Mouse (Mus musculus) kidney, postnatal 4 days (tissue): Measurements from ENCODE around the gene Pou6f1.
"Not testable (repeated sequence)": the region's sequence is repeated elsewhere in the genome, so short reads cannot be mapped to it uniquely, and the experiment has no call there.

Experiments
- DNase-seq, 2 experiments: peaks; one replicate each; pipeline ENCODE4 v3.0.0; 2021; ENCODE audit warnings: mixed read lengths in 2 of 2

The Pou6f1 gene

DNA sequence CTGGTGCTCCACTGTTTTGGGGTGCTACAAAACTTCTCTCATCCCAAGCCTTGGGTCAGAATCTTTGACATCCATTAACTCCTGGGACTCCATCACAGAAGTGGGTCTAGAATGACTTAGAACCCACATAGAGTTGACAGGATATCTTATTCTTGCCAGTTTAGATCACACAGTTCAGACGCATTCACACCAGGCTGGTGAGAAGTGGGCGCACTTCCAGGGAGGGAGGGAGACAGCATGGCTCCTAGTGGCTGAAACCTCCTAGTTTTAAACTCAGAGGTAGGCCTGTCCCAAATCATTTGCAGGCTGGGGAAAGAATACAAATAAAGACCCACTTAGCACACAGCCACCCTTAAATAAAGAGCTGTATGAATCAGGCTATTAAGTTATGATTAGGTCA lies 25.4 kb downstream of the Pou6f1 start:
- no peak for DNase-seq

DNA sequence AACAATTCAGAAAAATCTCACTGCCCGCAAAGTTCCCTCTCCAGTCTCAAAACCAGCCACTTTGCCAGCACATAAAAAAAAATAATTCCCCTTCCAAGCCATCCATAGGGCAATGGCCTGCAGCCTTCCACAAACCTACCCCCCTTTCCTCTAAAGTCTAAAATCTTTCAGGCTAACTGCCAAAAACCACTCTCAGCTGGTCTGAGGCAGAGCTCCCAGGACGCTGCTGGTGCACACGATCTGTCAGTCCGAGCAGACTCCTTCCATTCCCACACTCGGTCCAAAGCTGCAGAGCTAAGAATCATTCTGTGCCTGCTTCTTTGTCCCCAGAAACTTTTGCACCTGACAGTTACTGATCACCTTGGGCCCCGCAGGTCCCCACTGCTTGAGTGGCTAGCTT lies 25.8 kb downstream of the Pou6f1 start:
- DNase-seq, result peak; percentile 33 to 55

DNA sequence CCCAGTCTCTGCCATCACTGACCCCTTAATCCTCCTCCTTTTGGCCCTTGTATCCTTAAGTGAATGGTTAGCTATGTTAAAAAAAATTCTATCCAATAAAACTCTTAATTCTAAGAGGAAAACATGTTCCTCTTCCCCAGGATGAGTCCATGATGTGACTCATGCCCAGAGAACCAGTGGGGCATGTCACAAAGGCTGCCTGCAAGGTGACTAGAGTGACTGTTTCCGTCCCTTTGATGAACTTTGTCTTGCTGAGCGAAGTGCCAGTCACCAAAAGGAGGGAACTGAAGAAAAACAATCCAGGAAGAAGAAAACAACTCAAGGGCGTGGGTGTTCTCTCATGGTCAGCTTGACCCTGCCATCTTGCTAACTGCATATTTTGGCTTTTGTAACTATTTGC lies 30.5 kb downstream of the Pou6f1 start:
- no peak for DNase-seq

DNA sequence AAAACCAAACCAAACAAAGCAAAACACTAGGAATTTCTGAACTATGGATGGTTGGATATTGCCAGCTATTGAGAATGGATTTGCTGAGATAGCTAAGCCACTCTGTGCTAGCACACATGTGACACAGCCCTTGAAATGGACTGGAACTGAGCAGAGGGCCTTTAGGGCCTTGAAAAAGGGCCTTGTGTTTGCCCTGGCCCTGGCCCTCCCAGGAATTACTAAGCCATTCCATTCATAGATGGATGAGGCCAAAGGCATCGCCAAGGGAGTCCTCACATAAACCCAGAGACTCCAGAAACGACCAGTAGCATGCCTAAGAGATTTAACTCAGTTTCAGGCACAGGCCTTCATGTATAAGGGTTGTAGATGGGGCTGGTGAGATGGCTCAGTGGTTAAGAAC lies 33.3 kb downstream of the Pou6f1 start:
- no peak for DNase-seq

DNA sequence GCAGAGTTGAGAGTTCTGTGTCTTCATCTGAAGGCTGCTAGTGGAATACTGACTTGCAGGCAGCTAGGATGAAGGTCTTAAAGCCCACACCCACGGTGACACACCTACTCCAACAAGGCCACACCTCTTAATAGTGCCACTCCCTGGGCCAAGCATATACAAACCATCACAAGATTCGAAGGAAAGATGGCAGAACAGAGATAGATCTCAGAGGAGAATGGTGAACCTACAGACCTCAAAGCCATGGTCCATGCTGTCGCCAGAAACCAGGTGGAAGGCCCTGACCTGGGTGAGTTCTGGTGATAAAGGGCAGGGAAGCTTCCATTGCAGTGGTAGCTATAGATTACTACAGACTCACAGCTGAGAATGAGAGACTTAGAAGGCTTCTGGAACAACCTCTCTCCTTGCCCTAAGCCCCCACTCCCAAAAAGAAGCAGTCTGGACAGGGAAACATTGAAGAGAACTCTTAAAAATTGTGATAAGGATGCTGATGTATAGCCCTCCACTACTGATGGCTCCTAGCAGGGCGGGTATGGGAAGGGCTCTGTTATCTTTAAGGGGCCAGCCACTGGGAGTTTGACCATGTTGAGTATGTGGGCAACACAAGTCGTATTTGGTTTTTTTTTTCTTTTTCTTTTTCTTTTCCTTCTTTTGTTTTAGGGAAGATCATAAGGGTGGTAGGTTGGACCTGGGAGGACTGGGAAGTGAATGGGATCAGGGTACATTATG lies 41.9 kb downstream of the Pou6f1 start:
- DNase-seq, result no peak

DNA sequence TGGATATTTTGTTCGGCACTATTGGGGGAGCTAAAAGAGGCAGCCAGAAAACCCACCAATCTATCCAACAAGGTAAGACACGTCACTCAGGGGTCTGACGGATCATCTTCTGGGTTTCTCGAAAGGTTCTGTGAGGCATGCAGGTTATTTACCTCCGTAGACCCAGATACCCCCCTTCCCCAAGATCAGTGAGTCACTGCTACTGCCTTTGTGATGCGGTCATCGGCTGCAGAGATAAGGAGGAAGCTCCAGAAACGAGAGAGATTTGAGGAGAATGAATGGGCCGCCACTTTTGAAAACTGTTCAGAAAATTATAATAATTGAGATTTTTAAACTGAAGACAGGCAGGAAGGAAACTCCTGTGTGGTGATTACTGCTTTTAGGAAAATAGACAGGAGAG lies 43.4 kb downstream of the Pou6f1 start:
- no peak for DNase-seq

DNA sequence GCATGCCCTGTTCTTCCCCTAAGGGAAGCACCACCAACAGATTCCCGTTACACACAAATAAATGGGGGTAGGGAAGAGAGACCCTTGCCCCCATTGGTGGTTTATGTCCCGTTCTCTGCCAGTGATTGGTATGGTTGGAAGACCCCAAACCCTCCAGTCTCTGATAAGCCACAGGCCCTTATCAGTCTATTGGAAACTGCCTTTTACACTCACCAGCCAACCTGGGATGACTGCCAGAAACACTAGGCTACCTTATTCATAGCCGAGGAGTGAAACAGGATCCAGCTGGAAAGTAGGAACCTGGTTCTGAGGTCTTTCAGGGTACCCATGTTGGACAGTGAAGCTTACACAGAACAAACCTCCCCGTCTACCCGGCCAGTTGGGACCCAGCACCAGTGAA lies 43.8 kb downstream of the Pou6f1 start:
- no peak for DNase-seq

DNA sequence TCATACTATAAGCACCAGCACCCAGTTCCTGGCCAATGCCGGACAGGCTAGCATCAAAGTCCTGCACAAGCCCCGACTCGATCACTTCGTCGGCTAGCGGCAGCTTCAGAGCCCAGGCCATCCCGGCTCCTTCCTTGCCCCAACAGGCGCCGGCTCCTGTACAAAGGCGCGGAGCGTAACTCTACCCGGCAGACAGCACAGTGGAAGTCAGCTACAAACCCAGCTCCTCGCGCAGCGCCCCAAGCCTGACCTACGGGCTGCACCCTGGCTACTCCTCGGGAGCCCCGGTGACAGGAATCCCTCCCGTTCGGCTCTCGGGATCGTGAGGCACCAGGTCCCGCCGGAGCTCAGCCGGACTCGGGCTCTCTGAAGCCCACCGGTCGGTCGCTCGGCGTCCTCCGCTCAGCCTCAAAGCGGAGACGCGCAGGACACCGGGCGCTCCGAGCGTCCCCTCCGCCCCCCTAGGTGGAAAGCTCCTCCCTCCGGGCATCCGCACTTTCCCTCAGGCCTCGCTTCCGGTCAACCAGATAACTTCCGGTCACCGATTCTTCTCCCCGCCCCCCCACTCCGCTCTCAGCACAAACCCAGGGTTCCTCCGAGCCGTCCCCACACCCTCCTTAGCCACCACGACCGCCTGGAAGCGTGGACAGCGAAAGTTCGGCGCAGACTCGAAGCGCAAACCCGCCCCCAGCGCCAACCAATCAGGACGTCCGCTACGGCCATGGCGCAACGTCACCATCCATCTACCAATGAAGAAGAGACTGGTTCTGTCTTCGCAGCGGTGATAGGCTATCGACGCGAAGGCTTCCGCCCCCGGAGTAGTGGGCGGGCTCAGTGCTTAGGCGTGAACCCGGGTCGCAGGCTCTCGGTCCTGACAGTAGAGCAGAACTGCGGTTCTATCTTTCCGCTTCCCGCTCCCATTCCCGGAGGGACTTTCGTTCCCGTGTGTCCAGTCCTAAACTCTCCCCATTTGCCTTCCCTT lies 48.2 kb downstream of the Pou6f1 start, which contains the start of gene Tfcp2:
TSS of gene Tfcp2 (minus strand) at position 683 of the 982 bp plus-strand sequence.
- peak; percentile 99 for DNase-seq

DNA sequence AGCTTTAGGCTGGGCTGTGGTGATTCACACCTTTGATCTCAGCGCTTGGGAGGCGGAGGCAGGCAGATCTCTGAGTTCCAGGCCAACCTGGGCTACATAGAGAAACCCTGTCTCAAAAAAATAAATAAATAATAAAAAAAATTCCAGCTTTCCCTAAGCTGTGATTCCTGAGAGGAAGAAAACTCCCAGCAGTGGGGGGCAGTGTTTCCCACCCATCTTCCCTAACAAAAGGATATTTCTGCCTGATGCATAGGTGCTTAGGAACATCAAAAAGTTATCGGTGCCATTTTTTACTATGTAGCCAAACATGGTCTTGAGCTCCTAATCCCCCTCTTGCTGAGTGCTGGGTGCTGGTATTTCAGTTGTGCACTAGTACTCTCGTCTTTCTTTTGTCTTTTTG lies 49.5 kb downstream of the Pou6f1 start:
- peak; percentile 47 to 58 for DNase-seq

DNA sequence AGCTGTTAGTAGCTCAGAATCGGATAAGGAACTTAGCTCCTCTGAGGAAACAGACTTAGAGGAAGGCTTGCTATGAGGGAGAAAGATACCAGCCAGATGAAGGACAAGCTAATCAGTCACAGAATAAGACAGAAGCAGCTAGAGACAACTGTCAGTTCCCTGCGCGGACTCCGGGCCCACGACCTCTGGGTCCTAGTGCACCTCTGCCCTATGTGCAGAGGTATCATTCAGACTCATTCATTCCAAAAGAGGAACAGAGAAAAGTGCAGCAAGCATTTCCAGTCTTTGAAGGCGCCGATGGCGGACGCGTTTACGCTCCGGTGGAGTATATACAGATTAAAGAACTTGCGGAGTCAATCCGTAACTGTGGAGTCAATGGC lies 56.1 kb downstream of the Pou6f1 start:
- not testable (repeated sequence) for DNase-seq

DNA sequence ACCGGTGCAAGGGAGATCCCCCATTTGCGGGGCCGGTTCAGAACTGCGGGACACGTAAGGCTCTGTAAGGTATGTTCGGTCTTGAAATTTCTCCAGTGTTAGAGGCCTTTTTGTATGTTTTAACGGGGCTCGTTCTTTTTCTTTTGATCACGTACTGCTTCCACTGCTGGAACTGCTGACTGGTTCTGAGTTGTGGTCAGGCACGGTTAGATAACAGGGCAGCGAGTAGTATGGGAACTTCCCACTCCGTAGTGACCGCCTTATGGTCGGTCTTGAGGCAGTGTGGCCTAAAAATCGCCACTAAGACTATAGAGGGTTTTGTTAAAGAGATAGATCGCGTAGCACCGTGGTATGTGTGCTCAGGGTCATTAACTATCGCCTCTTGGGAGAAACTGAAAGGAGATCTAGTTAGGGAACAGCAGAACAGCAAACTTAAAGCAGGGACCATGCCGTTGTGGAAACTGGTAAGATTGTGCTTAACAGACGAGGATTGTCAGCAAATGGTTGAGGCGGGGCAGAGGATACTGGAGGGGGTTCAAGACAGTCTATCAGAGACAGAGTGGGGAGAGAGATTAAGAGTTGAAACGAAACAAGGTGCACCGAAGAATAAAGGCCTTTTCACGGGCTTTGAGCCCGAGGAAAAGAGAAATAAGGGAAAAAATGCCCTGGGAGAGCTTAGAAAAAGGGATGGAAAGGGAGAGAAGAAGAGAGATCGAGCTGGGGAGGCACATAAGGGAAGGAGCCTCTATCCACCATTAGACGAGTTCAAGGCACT lies 56.7 kb downstream of the Pou6f1 start:
- not testable (repeated sequence) for DNase-seq

DNA sequence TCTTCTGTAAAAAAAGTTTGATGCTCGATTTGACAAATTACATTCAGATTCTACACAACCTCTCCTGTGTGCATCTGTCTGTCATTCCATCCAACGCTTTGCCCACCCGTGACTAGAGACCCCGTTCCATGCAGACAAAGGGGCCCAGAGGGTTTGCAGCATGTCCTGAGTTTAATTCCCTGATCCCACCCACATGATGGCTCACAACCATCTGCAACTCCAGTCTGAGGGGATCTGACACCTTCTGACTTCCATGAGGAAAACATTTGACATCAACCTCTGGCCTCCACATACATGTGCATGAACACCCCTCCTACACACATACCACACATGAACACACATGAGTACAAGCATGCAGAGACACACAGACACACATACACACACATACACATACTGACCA lies 58.4 kb downstream of the Pou6f1 start:
- DNase-seq, result no peak

DNA sequence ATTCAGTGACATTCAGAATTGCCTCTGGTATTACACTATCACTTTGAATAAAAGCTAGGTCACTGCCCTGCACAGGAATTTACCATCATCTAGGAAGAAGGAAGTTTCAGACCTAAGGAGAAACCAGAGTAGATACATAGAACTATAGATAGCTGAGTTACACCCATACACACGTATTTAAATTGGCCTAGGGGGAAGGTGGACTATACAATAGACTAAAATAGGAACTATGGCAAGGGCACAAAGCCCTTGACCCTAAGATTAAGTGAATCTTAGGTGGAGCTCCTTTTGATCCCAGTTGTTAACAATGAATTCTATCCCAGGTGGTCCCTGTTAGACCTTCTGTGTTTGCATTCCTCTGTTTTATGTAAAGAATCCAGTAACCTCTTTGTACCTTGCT lies 58.8 kb downstream of the Pou6f1 start:
- DNase-seq, result not testable (repeated sequence)

DNA sequence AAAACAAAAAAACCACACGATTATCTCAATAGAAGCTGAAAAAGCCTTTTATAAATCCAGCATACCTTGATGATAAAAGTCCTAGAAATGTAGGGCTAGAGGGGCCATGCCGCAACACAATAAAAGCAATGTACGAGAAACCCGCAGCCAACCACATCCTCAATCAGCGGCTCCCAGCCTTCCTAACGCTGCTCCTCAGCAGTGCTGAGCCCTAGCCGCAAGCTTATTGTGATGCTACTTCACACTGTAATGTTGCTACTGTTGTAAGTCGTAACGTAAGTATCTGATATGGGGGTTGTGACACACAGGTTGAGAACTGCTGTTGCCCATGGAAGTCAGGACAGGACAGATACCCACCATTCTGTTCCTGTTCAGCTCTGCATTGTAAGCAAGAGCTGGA lies 60.4 kb downstream of the Pou6f1 start:
- no peak for DNase-seq

DNA sequence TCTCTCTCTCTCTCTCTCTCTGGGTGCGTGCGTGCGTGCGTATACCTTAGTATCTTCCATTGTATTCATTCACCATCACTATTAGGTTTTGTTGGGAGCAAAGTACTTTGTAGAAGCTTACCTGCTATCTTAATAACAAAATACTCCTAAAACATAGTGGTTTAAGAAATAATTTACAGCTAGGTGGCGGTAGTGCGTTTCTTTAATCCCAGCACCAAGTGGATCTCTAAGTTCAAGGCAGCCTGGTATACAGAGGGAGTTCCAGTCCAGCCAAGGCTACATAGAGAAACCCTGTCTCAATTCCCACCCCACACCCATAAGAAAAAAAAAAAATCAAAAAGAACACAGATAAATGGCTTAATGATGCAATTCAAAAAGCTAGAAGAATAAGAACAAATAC lies 61.9 kb downstream of the Pou6f1 start:
- peak in 1 of 2 experiments; percentile 15 for DNase-seq

DNA sequence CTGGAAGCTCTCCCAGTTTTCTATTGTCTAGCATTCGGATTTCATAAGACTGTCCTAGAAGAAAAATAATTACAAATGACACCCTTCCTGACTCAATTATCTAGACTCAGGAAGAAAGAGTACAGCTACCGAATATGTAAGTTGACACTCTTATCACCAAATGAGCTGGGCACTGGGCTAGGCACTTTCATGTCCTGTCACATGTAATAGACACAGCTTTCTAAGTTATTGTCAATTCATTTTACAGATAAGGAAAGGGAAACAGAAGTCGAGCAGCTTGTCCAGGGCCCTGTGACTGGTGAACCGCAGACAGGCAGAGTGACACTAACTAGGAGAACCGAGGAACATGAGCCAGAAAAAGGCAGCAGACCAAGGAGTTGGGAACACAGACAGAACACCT lies 71.9 kb downstream of the Pou6f1 start:
- DNase-seq, result no peak

DNA sequence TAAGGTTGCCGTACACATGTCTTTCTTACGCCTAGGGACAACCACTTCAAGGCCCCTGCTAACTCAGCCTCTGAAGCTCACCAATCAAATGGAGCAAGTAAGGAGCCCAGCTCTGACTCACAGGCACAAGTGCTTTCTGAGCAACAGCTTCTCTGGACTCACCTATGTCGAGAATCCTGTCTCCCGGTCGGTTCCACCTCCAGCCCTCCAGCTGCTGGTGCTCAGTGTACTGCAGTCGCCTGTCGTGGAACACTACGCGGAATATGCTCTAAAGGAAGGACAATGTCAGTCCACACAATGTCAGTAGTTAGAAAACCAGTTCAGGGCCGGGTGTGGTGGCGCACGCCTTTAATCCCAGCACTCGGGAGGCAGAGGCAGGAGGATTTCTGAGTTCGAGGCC lies 74.4 kb downstream of the Pou6f1 start:
- DNase-seq, result no peak
